Comparison of ENCODE assay signal across 8 mouse cellular contexts in the genomic region with DNA sequence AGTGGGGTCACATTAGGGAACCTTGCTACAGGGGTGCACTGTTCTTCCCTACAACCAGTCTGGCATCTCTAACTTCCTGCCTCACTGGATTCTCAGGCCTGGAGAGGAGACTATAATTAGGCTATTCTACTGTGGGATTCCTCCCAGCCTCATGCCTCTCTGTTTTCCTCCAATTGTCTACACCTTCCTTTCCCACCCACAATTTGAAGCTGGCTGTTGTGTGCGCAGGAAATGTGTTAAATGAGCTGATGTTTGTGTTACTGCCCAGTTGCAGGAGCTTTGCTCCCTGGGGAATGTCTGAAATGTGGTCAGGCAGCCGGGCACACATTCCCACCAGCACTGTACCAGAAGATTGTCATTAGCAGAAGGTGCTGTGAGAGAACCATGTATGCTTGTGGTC.
DNase-seq lines count a peak whose midpoint lies in the region; ATAC-seq lines count a peak whose summit lies in the region.

No protein-coding gene starts in this region.

- DNase-seq in adrenal gland, adult 8-10 months: peak; percentile 26
- DNase-seq in adrenal gland, postnatal 25 days: no peak
- DNase-seq in forelimb bud, embryonic 11.5 days (ENCODE audit: low read depth, low spot score): peak; percentile 38
- peak; percentile 46 to 75 for DNase-seq in kidney, adult 8-10 months
- peak; percentile 61 for DNase-seq in lung, postnatal 10 days
- no peak for DNase-seq in right cerebral cortex, postnatal 25 days
- DNase-seq in urinary bladder, postnatal 14 days (ENCODE audit: low spot score): no peak

- ATAC-seq in megakaryocyte progenitor cell, adult 5-6 weeks (replicated peaks; ENCODE audit: poor library complexity): no peak

Comparison
In these comparisons a context has a peak if more than half of its experiments do, and no peak if none do; other contexts are left out.
1. DNase-seq: peak in adrenal gland, adult 8-10 months (single experiment), forelimb bud, embryonic 11.5 days (single experiment), kidney, adult 8-10 months (2 of 2) and lung, postnatal 10 days (single experiment); none in adrenal gland, postnatal 25 days (single experiment), right cerebral cortex, postnatal 25 days (single experiment) and urinary bladder, postnatal 14 days (single experiment).